Comparison of ENCODE assay signal across 13 mouse cellular contexts in the genomic region with DNA sequence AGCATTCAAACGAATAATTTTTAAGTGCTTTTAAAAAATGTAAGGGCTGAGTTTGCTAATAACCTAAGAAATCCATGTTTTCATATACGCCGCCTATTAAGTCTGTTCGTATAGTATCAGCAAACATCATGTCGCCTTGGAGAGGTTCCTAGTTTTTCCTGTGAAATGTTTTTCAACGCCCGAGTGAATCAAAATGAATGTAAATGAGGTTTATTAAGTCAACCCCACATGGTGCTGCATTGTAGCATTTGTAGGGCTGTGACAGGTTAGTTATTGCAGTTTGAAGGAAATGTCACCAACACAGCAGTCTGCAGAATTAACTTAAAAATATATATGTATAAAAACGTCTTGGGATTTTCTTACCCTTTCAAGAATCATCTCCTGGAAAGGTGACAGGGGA.
"Had no signal": no experiment of that assay in that cellular context is flagged by ENCODE, and none has a peak within 500 bp of the region (broad histone marks: within the 10 kb centered on the region; RNA-seq: fewer than 3 reads in every experiment).

No protein-coding gene starts in this region.

- H3K4me1 ChIP-seq: limb, embryonic 13.5 days; stomach, embryonic 15.5 days had no signal

- ATAC-seq: lung, postnatal 0 days had no signal

- H3K27me3 ChIP-seq: limb, embryonic 13.5 days; stomach, embryonic 15.5 days had no signal

- H3K9ac ChIP-seq: limb, embryonic 13.5 days; liver, embryonic 14.5 days; neural tube, embryonic 13.5 days; stomach, embryonic 15.5 days had no signal

- DNase-seq: kidney, adult 18-20 months; kidney, postnatal 14 days; left cerebral cortex, postnatal 4 days; lung, postnatal 4 days; midbrain, embryonic 14.5 days; right cerebral cortex, postnatal 14 days; thymus, postnatal 36 days had no signal

- H3K4me3 ChIP-seq: limb, embryonic 13.5 days; midbrain, embryonic 10.5 days; neural tube, embryonic 13.5 days; stomach, embryonic 15.5 days had no signal

- H3K9me3 ChIP-seq: limb, embryonic 13.5 days; midbrain, embryonic 10.5 days; neural tube, embryonic 13.5 days; stomach, embryonic 15.5 days had no signal

- H3K4me2 ChIP-seq: limb, embryonic 13.5 days; neural tube, embryonic 13.5 days; stomach, embryonic 15.5 days had no signal

- H3K27ac ChIP-seq: limb, embryonic 13.5 days; liver, embryonic 14.5 days; midbrain, embryonic 10.5 days; neural tube, embryonic 13.5 days; stomach, embryonic 15.5 days had no signal

- H3K36me3 ChIP-seq: limb, embryonic 13.5 days; midbrain, embryonic 10.5 days; neural tube, embryonic 13.5 days; stomach, embryonic 15.5 days had no signal
